Mouse (Mus musculus): Measurements from ENCODE around the gene H6pd. TPM values are rescaled to one million over a fixed set of nuclear protein-coding genes. Genes with fewer than 3 reads are reported as not detected.

H6pd gene
- total and polyA plus RNA-seq, 3 experiments = 6.9 to 10.8 TPM; not detected in 1

DNA sequence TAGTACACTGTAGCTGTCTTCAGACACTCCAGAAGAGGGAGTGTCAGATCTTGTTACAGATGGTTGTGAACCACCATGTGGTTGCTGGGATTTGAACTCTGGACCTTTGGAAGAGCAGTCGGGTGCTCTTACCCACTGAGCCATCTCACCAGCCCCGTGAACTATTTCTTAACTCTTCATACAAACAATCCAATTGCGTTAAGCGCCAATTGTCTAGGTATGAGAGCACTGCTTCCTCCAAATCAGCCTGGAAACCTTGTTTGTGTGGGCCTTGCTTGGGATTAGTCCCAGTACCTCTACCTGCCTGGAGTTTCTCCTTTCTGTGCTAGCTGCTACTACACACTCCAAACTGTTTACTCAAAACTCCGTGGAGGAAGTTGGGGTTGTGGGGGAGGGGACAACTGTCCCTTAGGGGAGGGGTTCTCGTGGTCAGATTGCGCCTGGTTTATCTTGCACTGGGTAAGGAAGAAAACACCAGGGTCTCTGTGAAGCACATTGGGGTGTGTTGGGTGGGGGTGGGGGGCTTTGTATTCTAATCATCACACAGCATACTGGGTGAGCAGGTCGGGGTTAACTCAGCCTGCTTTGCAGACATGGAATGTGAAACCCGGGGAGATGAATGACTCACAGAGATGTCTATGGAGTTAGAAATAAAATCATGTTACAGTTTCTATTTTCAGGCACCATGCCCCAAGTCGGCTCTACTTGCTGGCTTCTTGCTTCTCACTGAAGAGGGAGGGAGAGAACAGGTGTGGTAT is 2.9 kb upstream of the H6pd start:
- H3K79me2 ChIP-seq (ENCODE audit: control insufficient read depth, insufficient read depth, low read length, poor library complexity) = peaks cover 7% of the 10 kb centered on the region
- peak overlapping the region; percentile 56 for H3K27ac ChIP-seq (ENCODE audit: control insufficient read depth, low read depth, low read length)
- no peaks in the 10 kb centered on the region for H3K27me3 ChIP-seq (ENCODE audit: control insufficient read depth in 1 of 2, insufficient read depth in 2 of 2, low read length in 2 of 2)
- peaks cover 0 to 20% of the 10 kb centered on the region in 2 experiments; a peak in 2 of 4 replicates for H3K36me3 ChIP-seq (ENCODE audit: control insufficient read depth in 1 of 2, insufficient read depth in 2 of 2, low read length in 2 of 2)
- peak overlapping the region; percentile 35 to 54 for H3K4me3 ChIP-seq (ENCODE audit: control insufficient read depth in 1 of 2, insufficient read depth in 1 of 2, low read depth in 2 of 2, low read length in 2 of 2)
- no peaks in the 10 kb centered on the region for H3K9me3 ChIP-seq (replicated peaks; ENCODE audit: insufficient read depth, low read length)
- peak overlapping the region; percentile 45 for H3K9ac ChIP-seq (ENCODE audit: control insufficient read depth, low read depth, low read length, poor library complexity, severe bottlenecking)
- peaks cover 12 to 52% of the 10 kb centered on the region in 2 experiments for H3K4me1 ChIP-seq (ENCODE audit: control insufficient read depth in 1 of 2, insufficient read depth in 2 of 2, low read length in 2 of 2)
- DNase-seq (ENCODE audit: low read depth, low spot score) = peak; percentile 78
- no peak for TF ChIP-seq ZC3H11A (IDR thresholded peaks at IDR 0.05; ENCODE audit: low read depth, low read length)
- TF ChIP-seq SIN3A (IDR thresholded peaks at IDR 0.05; ENCODE audit: low read length) = peak; percentile 71
- 0 out of 2 replicates have a peak, but pooled peaks have one; percentile 34 for TF ChIP-seq ETS1 (IDR thresholded peaks at IDR 0.05; ENCODE audit: low read depth, low read length)
- no peak; the same call in 1 of the 2 replicates for TF ChIP-seq GATA1 (IDR thresholded peaks at IDR 0.05; ENCODE audit: low read depth, low read length)
- no peak for TF ChIP-seq USF2 (IDR thresholded peaks at IDR 0.05; ENCODE audit: borderline replicate concordance in 1 of 2, insufficient read depth in 1 of 2, low read depth in 1 of 2, low read length in 2 of 2)
- TF ChIP-seq POLR2AphosphoS2 (IDR thresholded peaks at IDR 0.05; ENCODE audit: low read length) = no peak
- TF ChIP-seq ZKSCAN1 (IDR thresholded peaks at IDR 0.05; ENCODE audit: low read depth, low read length) = no peak
- no peak for TF ChIP-seq CHD1 (IDR thresholded peaks at IDR 0.05; ENCODE audit: low read depth, low read length)
- TF ChIP-seq ELF1 (IDR thresholded peaks at IDR 0.05; ENCODE audit: low read depth, low read length) = peak; percentile 54; the same call in 1 of the 2 replicates
- no peak for TF ChIP-seq BHLHE40 (IDR thresholded peaks at IDR 0.05; ENCODE audit: borderline replicate concordance, low read depth, low read length)
- TF ChIP-seq MYB (IDR thresholded peaks at IDR 0.05; ENCODE audit: low read depth, low read length) = 0 out of 2 replicates have a peak, but pooled peaks have one; percentile 46
- TF ChIP-seq MXI1 (IDR thresholded peaks at IDR 0.05; ENCODE audit: low read depth, low read length) = 0 out of 2 replicates have a peak, but pooled peaks have one; percentile 35
- TF ChIP-seq UBTF (IDR thresholded peaks at IDR 0.05; ENCODE audit: borderline replicate concordance, insufficient read depth, low read depth, low read length) = no peak
- peak; percentile 54; the same call in 1 of the 2 replicates for TF ChIP-seq CHD2 (IDR thresholded peaks at IDR 0.05; ENCODE audit: low read length)
- 0 out of 2 replicates have a peak, but pooled peaks have one; percentile 32 for TF ChIP-seq JUND (IDR thresholded peaks at IDR 0.05; ENCODE audit: low read depth, low read length)
- TF ChIP-seq RCOR1 (IDR thresholded peaks at IDR 0.05; ENCODE audit: low read depth, low read length) = peak; percentile 56; the same call in 1 of the 2 replicates
- no peak for TF ChIP-seq ZNF384 (IDR thresholded peaks at IDR 0.05; ENCODE audit: low read depth, low read length)
- no peak for TF ChIP-seq SMC3 (IDR thresholded peaks at IDR 0.05; ENCODE audit: low read depth, low read length)
- TF ChIP-seq TBP (IDR thresholded peaks at IDR 0.05; ENCODE audit: low read depth, low read length) = peak; percentile 86
- no peak for TF ChIP-seq MAFK (IDR thresholded peaks at IDR 0.05; ENCODE audit: borderline replicate concordance, low read depth, low read length)
- no peak for TF ChIP-seq TAL1 (IDR thresholded peaks at IDR 0.05; ENCODE audit: low read length)
- no peak for TF ChIP-seq E2F4 (IDR thresholded peaks at IDR 0.05; ENCODE audit: borderline replicate concordance, low read depth, low read length)
- no peak for TF ChIP-seq POLR2A (IDR thresholded peaks at IDR 0.05; ENCODE audit: control insufficient read depth in 1 of 2, insufficient read depth in 1 of 2, low read depth in 1 of 2, low read length in 2 of 2, poor library complexity in 1 of 2)
- 0 out of 2 replicates have a peak, but pooled peaks have one; percentile 1 for TF ChIP-seq USF1 (IDR thresholded peaks at IDR 0.05; ENCODE audit: low read depth, low read length)
- TF ChIP-seq TCF12 (IDR thresholded peaks at IDR 0.05; ENCODE audit: low read depth, low read length) = peak; percentile 27; the same call in 1 of the 2 replicates
- TF ChIP-seq RAD21 (IDR thresholded peaks at IDR 0.05; ENCODE audit: low read depth, low read length) = no peak
- no peak for TF ChIP-seq GABPA (IDR thresholded peaks at IDR 0.05; ENCODE audit: low read depth, low read length)
- TF ChIP-seq NRF1 (IDR thresholded peaks at IDR 0.05; ENCODE audit: insufficient read depth, low read depth, low read length, poor library complexity, severe bottlenecking) = no peak
- TF ChIP-seq NELFE (IDR thresholded peaks at IDR 0.05; ENCODE audit: low read depth, low read length) = no peak
- peak; percentile 36; the same call in 1 of the 2 replicates for TF ChIP-seq ZMIZ1 (IDR thresholded peaks at IDR 0.05; ENCODE audit: low read depth, low read length)
- TF ChIP-seq HCFC1 (IDR thresholded peaks at IDR 0.05; ENCODE audit: low read depth, low read length) = peak; percentile 44; the same call in 1 of the 2 replicates
- no peak for TF ChIP-seq POLR2AphosphoS5 (IDR thresholded peaks at IDR 0.05; ENCODE audit: borderline replicate concordance, low read depth, low read length)
- TF ChIP-seq MAZ (IDR thresholded peaks at IDR 0.05; ENCODE audit: low read depth, low read length) = peak; percentile 79; the same call in 1 of the 2 replicates
- TF ChIP-seq MYC (IDR thresholded peaks at IDR 0.05; ENCODE audit: low read depth, low read length) = no peak
- no peak for TF ChIP-seq CTCF (IDR thresholded peaks at IDR 0.05 in 2 of 3, conservative IDR thresholded peaks at IDR 0.05 in 1 of 3; ENCODE audit: control insufficient read depth in 1 of 3, insufficient read depth in 1 of 3, low read depth in 2 of 3, low read length in 3 of 3, poor library complexity in 1 of 3, severe bottlenecking in 1 of 3)
- no peak for TF ChIP-seq MAX (IDR thresholded peaks at IDR 0.05; ENCODE audit: low read length)
